Mouse (Mus musculus) CH12.LX (cell line): ENCODE data around the gene Palm. TPM values are rescaled to one million over a fixed set of nuclear protein-coding genes. Genes with fewer than 3 reads are reported as not detected.

Experiments used
- DNase-seq: peaks from one replicate; pipeline ENCODE4 v3.0.0-alpha.2; 2013; ENCODE audit errors: extremely low read depth
- H3K27ac ChIP-seq: 2 replicates; pipeline ENCODE4 v1.5.1; 2012; ENCODE audit warnings: low read depth, mild to moderate bottlenecking, control low read depth, moderate library complexity; ENCODE audit not compliant: insufficient read depth
- H3K27me3 ChIP-seq: replicated peaks from 2 replicates; pipeline ENCODE3; 2012; ENCODE audit warnings: inconsistent platforms
- H3K36me3 ChIP-seq, 2 experiments: replicated peaks in 1 of 2; 2 replicates each; pipeline versions ENCODE3 to v1.6.1; 2012; ENCODE audit warnings: inconsistent platforms in 1 of 2, low read length in 1 of 2, mild to moderate bottlenecking in 1 of 2, mixed read lengths in 1 of 2, moderate library complexity in 1 of 2; ENCODE audit not compliant: control insufficient read depth in 1 of 2, insufficient read depth in 1 of 2
- H3K4me1 ChIP-seq, 2 experiments: 2 replicates each; pipeline ENCODE4 v1.6.1; 2012; ENCODE audit warnings: inconsistent platforms in 1 of 2, moderate library complexity in 1 of 2; ENCODE audit not compliant: insufficient read depth in 2 of 2, control insufficient read depth in 1 of 2
- H3K4me2 ChIP-seq: 2 replicates; pipeline ENCODE4 v1.6.1; 2012; ENCODE audit warnings: low read depth, mild to moderate bottlenecking, control low read depth; ENCODE audit not compliant: poor library complexity, insufficient read depth, severe bottlenecking
- H3K4me3 ChIP-seq, 3 experiments: fragments of 150-350 bp in 1 of 3; sonication (generic) in 1 of 3; replicated peaks in 1 of 3; 2 replicates each; pipeline versions ENCODE3 to v1.5.1; 2011 to 2012; ENCODE audit warnings: low read depth in 2 of 3, low read length in 2 of 3, mild to moderate bottlenecking in 2 of 3, moderate library complexity in 2 of 3, control low read depth in 1 of 3, improper control_type of control experiment in 1 of 3, inconsistent platforms in 1 of 3, mixed read lengths in 1 of 3; ENCODE audit not compliant: poor library complexity in 1 of 3
- H3K79me2 ChIP-seq: replicated peaks from 2 replicates; pipeline ENCODE4 v1.6.1; 2012; ENCODE audit warnings: mild to moderate bottlenecking, moderate library complexity; ENCODE audit not compliant: control insufficient read depth, poor library complexity, insufficient read depth, severe bottlenecking; ENCODE audit errors: extremely low read depth
- H3K9ac ChIP-seq: 2 replicates; pipeline ENCODE4 v1.6.1; 2012; ENCODE audit warnings: low read depth, mild to moderate bottlenecking, control low read depth, moderate library complexity; ENCODE audit not compliant: insufficient read depth
- H3K9me3 ChIP-seq: replicated peaks from 2 replicates; pipeline ENCODE3; 2012; ENCODE audit warnings: low read length, inconsistent platforms, mixed read lengths
- JUND ChIP-seq: conservative IDR thresholded peaks from 2 replicates; pipeline ENCODE4 v1.6.1; 2011; ENCODE audit warnings: low read depth, low read length, improper control_type of control experiment
- USF2 ChIP-seq: conservative IDR thresholded peaks from 2 replicates; pipeline ENCODE4 v1.6.1; 2011; ENCODE audit warnings: low read depth, low read length, improper control_type of control experiment
- dilution Hi-C: fragments of 300-500 bp; cut with MboI; formaldehyde crosslinking; loops from 2 replicates; pipeline ENCODE4 v1.14.3; 2020; ENCODE audit warnings: low sequenced_read_pairs; ENCODE audit not compliant: extremely low pct_unique_long_range_greater_than_20kb, extremely low pct_ligation_motif_present
- in situ Hi-C: fragments of 300-500 bp; cut with MboI; formaldehyde crosslinking; loops from 3 replicates; pipeline ENCODE4 v1.14.3; 2019; ENCODE audit warnings: low sequenced_read_pairs, low pct_ligation_motif_present, low pct_unique_long_range_greater_than_20kb, mixed read lengths
- polyA plus RNA-seq: library from polyadenylated mRNA; unstranded; fragments of >175 nt; gene quantifications from 2 replicates; pipeline ENCODE4 v1.2.1, GENCODE M21; 2012; ENCODE audit warnings: low read depth; ENCODE audit not compliant: insufficient read length
- total RNA-seq, 2 experiments: library from RNA; depleted of rRNA; stranded (reverse); fragments of 300-350 nt in 1 of 2; fragments of >200 nt in 1 of 2; gene quantifications; 2 replicates each; pipeline ENCODE4 v1.2.3; 2012 to 2014

Palm gene
- total and polyA plus RNA-seq, 3 experiments = 0.78 to 5.3 (median 2.5) TPM

DNA sequence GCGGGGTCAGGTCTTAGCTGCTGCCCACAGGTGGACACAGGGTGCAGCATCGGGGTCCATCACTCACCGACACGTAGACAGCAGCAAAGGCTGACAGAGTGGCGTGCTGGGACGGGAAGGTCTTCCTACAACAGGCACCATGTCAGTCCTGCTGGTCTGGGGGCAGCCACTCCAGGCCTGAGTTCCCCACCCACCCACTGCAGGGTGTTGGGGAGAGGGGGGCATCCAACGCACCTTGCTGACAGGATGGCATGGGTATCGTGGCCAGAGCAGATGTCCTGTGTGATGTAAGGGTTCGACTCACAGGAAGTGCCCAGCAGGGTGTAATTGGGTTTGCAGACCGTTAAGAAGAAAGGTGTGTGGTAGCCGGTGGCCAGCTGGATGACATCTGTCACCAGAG lies 73.2 kb downstream of the Palm start:
- Histone ChIP-seq H3K4me1 (peaks cover 0 to 5% of the 10 kb centered on the region in 2 experiments; a peak in 1 of 4 replicates), H3K36me3 (peaks cover 30 to 54% of the 10 kb centered on the region in 2 experiments), H3K27ac (no peak overlapping the region), H3K79me2 (peaks cover 3% of the 10 kb centered on the region), H3K4me3 (no peak overlapping the region), H3K9ac (no peak overlapping the region), H3K9me3 (no peaks in the 10 kb centered on the region), H3K4me2 (no peak overlapping the region), H3K27me3 (no peaks in the 10 kb centered on the region)
- in situ Hi-C loops = no loop called here
- DNase-seq = no peak
- TF ChIP-seq JUND (no peak), USF2 (no peak)
- dilution Hi-C loops = no loop called here

Other genes with a start within 250 kb of the Palm start
Only the 20 nearest of the 34 such genes appear.
- 33.7 and 58.9 TPM in 2 replicates for gene Tpgs1, start 124.2 kb upstream of the Palm start, total RNA-seq (2012; rRNA removed)
- 34.4 and 42.8 TPM in 2 replicates for gene Tpgs1, start 124.2 kb upstream of the Palm start, total RNA-seq (2014; rRNA removed)
- gene Tpgs1, start 124.2 kb upstream of the Palm start, polyA plus RNA-seq = 42.0 and 44.5 TPM in 2 replicates
- gene Cdc34, start 111.4 kb upstream of the Palm start, total RNA-seq (2012; rRNA removed) = 335 and 348 TPM in 2 replicates
- 323 and 331 TPM in 2 replicates for gene Cdc34, start 111.4 kb upstream of the Palm start, total RNA-seq (2014; rRNA removed)
- 314 and 354 TPM in 2 replicates for gene Cdc34, start 111.4 kb upstream of the Palm start, polyA plus RNA-seq
- gene Gzmm, start 104.6 kb upstream of the Palm start, total RNA-seq (2012; rRNA removed) = 0.17 and 0.67 TPM in 2 replicates
- 0.45 and 0.59 TPM in 2 replicates for gene Gzmm, start 104.6 kb upstream of the Palm start, total RNA-seq (2014; rRNA removed)
- gene Gzmm, start 104.6 kb upstream of the Palm start, polyA plus RNA-seq = 0.30 and 0.73 TPM in 2 replicates
- gene Bsg, start 89.1 kb upstream of the Palm start, total RNA-seq (2012; rRNA removed) = 312 and 421 TPM in 2 replicates
- gene Bsg, start 89.1 kb upstream of the Palm start, total RNA-seq (2014; rRNA removed) = 617 and 710 TPM in 2 replicates
- gene Bsg, start 89.1 kb upstream of the Palm start, polyA plus RNA-seq = 358 and 360 TPM in 2 replicates
- 1.8 and 2.2 TPM in 2 replicates for gene Hcn2, start 76.9 kb upstream of the Palm start, total RNA-seq (2012; rRNA removed)
- 0.21 and 0.23 TPM in 2 replicates for gene Hcn2, start 76.9 kb upstream of the Palm start, total RNA-seq (2014; rRNA removed)
- 0.23 and 0.44 TPM in 2 replicates for gene Hcn2, start 76.9 kb upstream of the Palm start, polyA plus RNA-seq
- 50.1 and 50.5 TPM in 2 replicates for gene Polrmt, start 47.0 kb upstream of the Palm start, total RNA-seq (2012; rRNA removed)
- 13.5 and 18.1 TPM in 2 replicates for gene Polrmt, start 47.0 kb upstream of the Palm start, total RNA-seq (2014; rRNA removed)
- gene Polrmt, start 47.0 kb upstream of the Palm start, polyA plus RNA-seq = 40.2 and 49.0 TPM in 2 replicates
- gene Fgf22, start 38.5 kb upstream of the Palm start, total RNA-seq (2012; rRNA removed) = not detected in 2 replicates
- gene Fgf22, start 38.5 kb upstream of the Palm start, total RNA-seq (2014; rRNA removed) = not detected in 2 replicates
- gene Fgf22, start 38.5 kb upstream of the Palm start, polyA plus RNA-seq = not detected in 2 replicates
- 67.9 and 74.8 TPM in 2 replicates for gene Rnf126, start 26.6 kb upstream of the Palm start, total RNA-seq (2012; rRNA removed)
- 28.9 and 32.4 TPM in 2 replicates for gene Rnf126, start 26.6 kb upstream of the Palm start, total RNA-seq (2014; rRNA removed)
- 90.7 and 112 TPM in 2 replicates for gene Rnf126, start 26.6 kb upstream of the Palm start, polyA plus RNA-seq
- 0.25 TPM in 2 replicates for gene Fstl3, start 16.3 kb upstream of the Palm start, total RNA-seq (2012; rRNA removed)
- not detected in 2 replicates for gene Fstl3, start 16.3 kb upstream of the Palm start, total RNA-seq (2014; rRNA removed)
- not detected in 2 replicates for gene Fstl3, start 16.3 kb upstream of the Palm start, polyA plus RNA-seq
- 0.08 and 0.21 TPM in 2 replicates for gene Prss57, start 2.6 kb upstream of the Palm start, total RNA-seq (2012; rRNA removed)
- not detected in 2 replicates for gene Prss57, start 2.6 kb upstream of the Palm start, total RNA-seq (2014; rRNA removed)
- not detected in 2 replicates for gene Prss57, start 2.6 kb upstream of the Palm start, polyA plus RNA-seq
- gene Misp, start 27.4 kb downstream of the Palm start, total RNA-seq (2012; rRNA removed) = not detected in 2 replicates
- not detected in 2 replicates for gene Misp, start 27.4 kb downstream of the Palm start, total RNA-seq (2014; rRNA removed)
- not detected in 2 replicates for gene Misp, start 27.4 kb downstream of the Palm start, polyA plus RNA-seq
- gene Ptbp1, start 60.9 kb downstream of the Palm start, total RNA-seq (2012; rRNA removed) = 252 and 284 TPM in 2 replicates
- gene Ptbp1, start 60.9 kb downstream of the Palm start, total RNA-seq (2014; rRNA removed) = 261 and 284 TPM in 2 replicates
- 482 and 497 TPM in 2 replicates for gene Ptbp1, start 60.9 kb downstream of the Palm start, polyA plus RNA-seq
- 0.30 TPM in 1 of 2 replicates, not detected in the other for gene Prtn3, start 80.9 kb downstream of the Palm start, total RNA-seq (2012; rRNA removed)
- gene Prtn3, start 80.9 kb downstream of the Palm start, total RNA-seq (2014; rRNA removed) = not detected in 2 replicates
- gene Prtn3, start 80.9 kb downstream of the Palm start, polyA plus RNA-seq = 0.39 TPM in 1 of 2 replicates, not detected in the other
- gene Plppr3, start 81.1 kb downstream of the Palm start, total RNA-seq (2012; rRNA removed) = 0.47 and 0.55 TPM in 2 replicates
- not detected in 2 replicates for gene Plppr3, start 81.1 kb downstream of the Palm start, total RNA-seq (2014; rRNA removed)
- 3.4 TPM in 2 replicates for gene Plppr3, start 81.1 kb downstream of the Palm start, polyA plus RNA-seq
- not detected in 2 replicates for gene Elane, start 92.7 kb downstream of the Palm start, total RNA-seq (2012; rRNA removed)
- not detected in 2 replicates for gene Elane, start 92.7 kb downstream of the Palm start, total RNA-seq (2014; rRNA removed)
- not detected in 2 replicates for gene Elane, start 92.7 kb downstream of the Palm start, polyA plus RNA-seq
- not detected in 2 replicates for gene Cfd, start 97.3 kb downstream of the Palm start, total RNA-seq (2012; rRNA removed)
- not detected in 2 replicates for gene Cfd, start 97.3 kb downstream of the Palm start, total RNA-seq (2014; rRNA removed)
- gene Cfd, start 97.3 kb downstream of the Palm start, polyA plus RNA-seq = 0.26 TPM in 1 of 2 replicates, not detected in the other
- gene Med16, start 115.4 kb downstream of the Palm start, total RNA-seq (2012; rRNA removed) = 12.1 and 14.4 TPM in 2 replicates
- gene Med16, start 115.4 kb downstream of the Palm start, total RNA-seq (2014; rRNA removed) = 8.7 and 10.2 TPM in 2 replicates
- 20.7 and 22.8 TPM in 2 replicates for gene Med16, start 115.4 kb downstream of the Palm start, polyA plus RNA-seq
- gene Gm26602, start 117.3 kb downstream of the Palm start, total RNA-seq (2012; rRNA removed) = 6.0 and 8.1 TPM in 2 replicates
- not detected in 2 replicates for gene Gm26602, start 117.3 kb downstream of the Palm start, total RNA-seq (2014; rRNA removed)
- gene Gm26602, start 117.3 kb downstream of the Palm start, polyA plus RNA-seq = not detected in 2 replicates
- gene Kiss1r, start 123.4 kb downstream of the Palm start, total RNA-seq (2012; rRNA removed) = 0.21 and 0.76 TPM in 2 replicates
- 0.24 and 0.32 TPM in 2 replicates for gene Kiss1r, start 123.4 kb downstream of the Palm start, total RNA-seq (2014; rRNA removed)
- 0.17 and 0.20 TPM in 2 replicates for gene Kiss1r, start 123.4 kb downstream of the Palm start, polyA plus RNA-seq
- gene R3hdm4, start 127.6 kb downstream of the Palm start, total RNA-seq (2012; rRNA removed) = 20.9 and 22.3 TPM in 2 replicates
- 8.9 and 10.5 TPM in 2 replicates for gene R3hdm4, start 127.6 kb downstream of the Palm start, total RNA-seq (2014; rRNA removed)
- gene R3hdm4, start 127.6 kb downstream of the Palm start, polyA plus RNA-seq = 53.2 and 59.4 TPM in 2 replicates